In genomic region chr5:98179606-98180005, GRCm38 (mm10) we compare ENCODE assay signal across 12 mouse cellular contexts. TPM values are rescaled to one million over a fixed set of nuclear protein-coding genes. Genes with fewer than 3 reads are reported as not detected.
DNase-seq lines count a peak whose midpoint lies in the region; ATAC-seq lines count a peak whose summit lies in the region.
"Had no signal": no experiment of that assay in that cellular context is flagged by ENCODE, and none has a peak within 500 bp of the region (broad histone marks: within the 10 kb centered on the region; RNA-seq: fewer than 3 reads in every experiment).

No protein-coding gene starts in this region.

- DNase-seq in cerebellum, adult 11-12 months: peak; percentile 43
- DNase-seq in cerebellum, adult 9-10 months: no peak
- peak; percentile 37 to 57 for DNase-seq in cerebellum, postnatal 25 days
- DNase-seq in hindbrain, embryonic 10.5 days (ENCODE audit: low spot score): peak; percentile 53
- no peak for DNase-seq in heart, adult 18-20 months
- no peak for DNase-seq in spleen, postnatal 14 days (ENCODE audit: low spot score in 2 of 2)
- DNase-seq: thymus, postnatal 36 days had no signal

- peaks cover 52% of the 10 kb centered on the region for H3K4me1 ChIP-seq in hindbrain, embryonic 10.5 days (replicated peaks)
- H3K4me1 ChIP-seq in midbrain, embryonic 15.5 days: peaks cover 33% of the 10 kb centered on the region

- H3K36me3 ChIP-seq in hindbrain, embryonic 10.5 days: no peaks in the 10 kb centered on the region
- H3K36me3 ChIP-seq in midbrain, embryonic 15.5 days (replicated peaks): no peaks in the 10 kb centered on the region

- peak overlapping the region; percentile 52 for H3K4me3 ChIP-seq in hindbrain, embryonic 10.5 days
- H3K4me3 ChIP-seq in midbrain, embryonic 15.5 days: peak overlapping the region; percentile 41

- H3K27ac ChIP-seq in hindbrain, embryonic 10.5 days: no peak overlapping the region; the same call in 1 of the 2 replicates
- no peak overlapping the region for H3K27ac ChIP-seq in midbrain, embryonic 15.5 days

- H3K4me2 ChIP-seq in midbrain, embryonic 15.5 days: peak overlapping the region; percentile 91

- H3K9me3 ChIP-seq in hindbrain, embryonic 10.5 days: no peaks in the 10 kb centered on the region
- H3K9me3 ChIP-seq in midbrain, embryonic 15.5 days: no peaks in the 10 kb centered on the region

- ATAC-seq in midbrain, embryonic 15.5 days (replicated peaks): no peak
- ATAC-seq in erythroblast, adult 5-6 weeks (replicated peaks; ENCODE audit: low FRiP score, poor library complexity, severe bottlenecking): no peak
- ATAC-seq: intestine, postnatal 0 days had no signal

- peaks cover 99% of the 10 kb centered on the region for H3K27me3 ChIP-seq in hindbrain, embryonic 10.5 days (ENCODE audit: insufficient read depth, poor library complexity, severe bottlenecking)
- peaks cover 52% of the 10 kb centered on the region for H3K27me3 ChIP-seq in midbrain, embryonic 15.5 days (replicated peaks)

- WGBS in hindbrain, embryonic 10.5 days: under 1% methylated on average over 12 of the region's 12 CpGs
- WGBS in midbrain, embryonic 15.5 days: under 1% methylated on average over 12 of the region's 12 CpGs

- H3K9ac ChIP-seq in midbrain, embryonic 15.5 days: no peak overlapping the region

RNA-seq across cellular contexts. Expression of gene Prdm8, which starts 12.6 kb away (rescaled TPM):
- 0.45 and 0.92 TPM in 2 replicates for polyA plus RNA-seq in hindbrain, embryonic 10.5 days (2016; fragmentation: Nextera tagmentation; extraction: Ambion mirVana)
- 2.1 and 2.6 TPM in 2 replicates for polyA plus RNA-seq in midbrain, embryonic 15.5 days (2015; fragmentation: Nextera tagmentation; extraction: Ambion mirVana)
- under 1 TPM; 0.20 to 0.31 TPM for total RNA-seq in heart, adult 18-20 months (2021)
- not detected in 2 replicates for total RNA-seq in erythroblast, adult 5-6 weeks (2015; ENCODE audit: low replicate concordance)
- total RNA-seq in erythroblast, adult 5-6 weeks (2017; ENCODE audit: low replicate concordance): not detected in 2 replicates
- total RNA-seq: liver, adult 2 months had no signal
- polyA plus RNA-seq: heart, embryonic 11.5 days; liver, adult 2 months had no signal

Comparison
In these comparisons a context has a peak if more than half of its experiments do, and no peak if none do; other contexts are left out.
1. DNase-seq: peak in cerebellum, adult 11-12 months (single experiment), cerebellum, postnatal 25 days (2 of 2) and hindbrain, embryonic 10.5 days (single experiment); none in cerebellum, adult 9-10 months (single experiment), heart, adult 18-20 months (0 of 2) and spleen, postnatal 14 days (0 of 2).